Mouse (Mus musculus): ENCODE data around the gene Serpinb3d.
"Not testable (repeated sequence)": the region's sequence is repeated elsewhere in the genome, so short reads cannot be mapped to it uniquely, and the experiment has no call there.

DNA sequence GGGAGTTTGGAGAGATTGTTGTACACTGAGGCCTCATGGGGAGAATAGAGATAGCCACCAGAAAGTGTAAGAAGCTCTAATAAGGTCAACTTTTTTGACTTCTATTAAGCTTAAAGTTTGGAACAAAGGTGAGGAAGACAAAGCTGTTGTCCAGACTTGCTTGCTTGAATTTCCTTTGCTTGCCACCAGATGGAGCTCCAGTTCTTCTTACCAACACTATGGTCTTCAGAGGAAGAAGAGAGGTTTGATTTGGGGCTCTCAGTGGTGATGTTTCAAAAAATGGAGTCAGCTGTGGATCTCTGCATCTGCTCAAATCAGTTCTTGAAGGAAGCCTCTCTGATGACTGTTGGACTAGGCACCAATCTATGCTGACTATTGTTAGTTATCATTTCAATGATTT, 44.1 kb upstream of the Serpinb3d start:
- TF ChIP-seq CTCF (conservative IDR thresholded peaks at IDR 0.05; ENCODE audit: low read length): peak; percentile 7; the same call in 1 of the 2 replicates
- not testable (repeated sequence) for TF ChIP-seq POU5F1, NANOG (IDR thresholded peaks at IDR 0.05; ENCODE audit: borderline replicate concordance, low read length)

Data from E14TG2a.4 (cell line).